Mouse (Mus musculus) midbrain, embryonic 11.5 days (tissue): ENCODE measurements around the gene Foxo6. TPM values are rescaled to one million over a fixed set of nuclear protein-coding genes. Genes with fewer than 3 reads are reported as not detected.
A peak's percentile ranks its signal among the peaks of the same experiment; 100 is the strongest.

ENCODE experiments used
- ATAC-seq: fragments of 200-750 bp; cut with Nextera tagmentation; 2 replicates; pipeline ENCODE4 v1.8.0; 2017; ENCODE audit warnings: moderate TSS enrichment, moderate library complexity; ENCODE audit not compliant: low FRiP score
- DNase-seq: peaks from one replicate; pipeline ENCODE4 v3.0.0; 2015; ENCODE audit warnings: low spot score; ENCODE audit errors: missing footprints
- H3K27ac ChIP-seq: fragments of 300-500 bp; sonication (generic); 2 replicates; pipeline ENCODE4 v1.5.1; 2014; ENCODE audit warnings: low read depth, low read length
- H3K27me3 ChIP-seq: fragments of 300-500 bp; sonication (generic); 2 replicates; pipeline ENCODE4 v1.6.1; 2014; ENCODE audit warnings: mild to moderate bottlenecking, low read length, moderate library complexity, mixed read lengths; ENCODE audit not compliant: control insufficient read depth, insufficient read depth
- H3K36me3 ChIP-seq: fragments of 300-500 bp; sonication (generic); 2 replicates; pipeline ENCODE4 v1.6.1; 2014; ENCODE audit warnings: mild to moderate bottlenecking, low read length, moderate library complexity, mixed read lengths; ENCODE audit not compliant: control insufficient read depth, insufficient read depth
- H3K4me1 ChIP-seq: fragments of 300-500 bp; sonication (generic); 2 replicates; pipeline ENCODE4 v1.6.1; 2014; ENCODE audit warnings: low read length; ENCODE audit not compliant: control insufficient read depth, insufficient read depth
- H3K4me2 ChIP-seq: fragments of 300-500 bp; sonication (generic); 2 replicates; pipeline ENCODE4 v1.6.1; 2014; ENCODE audit warnings: mild to moderate bottlenecking, moderate library complexity
- H3K4me3 ChIP-seq: fragments of 300-500 bp; sonication (generic); 2 replicates; pipeline ENCODE4 v1.5.1; 2014; ENCODE audit warnings: low read depth, low read length
- H3K9ac ChIP-seq: fragments of 300-500 bp; sonication (generic); 2 replicates; pipeline ENCODE4 v1.6.1; 2014; ENCODE audit warnings: low read length
- H3K9me3 ChIP-seq: fragments of 300-500 bp; sonication (generic); 2 replicates; pipeline ENCODE4 v1.6.1; 2016; ENCODE audit warnings: low read length; ENCODE audit not compliant: control insufficient read depth
- WGBS: fragments of 180-500 bp; shearing (Covaris S2); extraction: QIAGEN DNeasy Blood & Tissue Kit; methylation state at CpG from one replicate; pipeline ENCODE4 v1.1.7; 2014; 5-methylcytosine and 5-hydroxymethylcytosine counted together
- polyA plus RNA-seq: library from polyadenylated mRNA; unstranded; fragments of >200 nt; fragmentation: Nextera tagmentation; extraction: Ambion mirVana; gene quantifications from 2 replicates; pipeline ENCODE4 v1.2.1, GENCODE M21; 2014

Foxo6 gene
- polyA plus RNA-seq, 1 experiment from 2014 or later, result 0.25 TPM

DNA sequence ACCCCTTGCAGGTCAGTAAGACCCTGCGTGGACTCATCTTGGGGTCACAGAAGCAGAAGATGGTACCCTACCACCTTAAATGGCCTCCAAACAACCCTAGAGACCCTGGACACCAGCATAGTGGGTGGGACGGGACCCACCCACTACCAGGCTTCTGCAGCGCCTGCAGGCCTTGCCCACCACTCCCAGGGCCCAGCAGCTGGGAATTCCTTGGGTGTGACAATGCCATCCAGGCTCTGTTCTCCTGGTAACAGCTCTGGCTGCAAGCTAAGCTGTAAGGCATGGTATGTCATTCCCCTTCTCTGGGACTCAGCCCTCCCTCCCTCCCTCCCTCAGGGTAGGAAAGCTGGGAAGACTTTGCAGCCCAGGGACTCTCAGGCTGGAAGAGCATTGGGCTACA, 58.5 kb downstream of the Foxo6 start:
- no peak for DNase-seq
- Histone ChIP-seq H3K4me3 (no peak overlapping the region), H3K27me3 (no peaks in the 10 kb centered on the region), H3K4me1 (no peaks in the 10 kb centered on the region), H3K9me3 (no peaks in the 10 kb centered on the region), H3K27ac (no peak overlapping the region), H3K4me2 (no peak overlapping the region), H3K36me3 (no peaks in the 10 kb centered on the region), H3K9ac (no peak overlapping the region)
- WGBS, result 78% methylated on average over 3 of the region's 3 CpGs
- ATAC-seq, result no peak

- Histone ChIP-seq H3K4me2 (no peak overlapping the region), H3K27me3 (no peaks in the 10 kb centered on the region), H3K4me3 (no peak overlapping the region), H3K9ac (no peak overlapping the region), H3K36me3 (no peaks in the 10 kb centered on the region), H3K27ac (no peak overlapping the region), H3K9me3 (no peaks in the 10 kb centered on the region), H3K4me1 (no peaks in the 10 kb centered on the region)
- no peak for ATAC-seq
- WGBS, result 58% methylated on average over 2 of the region's 2 CpGs
- no peak for DNase-seq
These were observed 59.9 kb downstream of the Foxo6 start for GRCm38 (mm10) chr4:120227224-120227623.

- Histone ChIP-seq H3K27ac (no peak overlapping the region), H3K27me3 (no peaks in the 10 kb centered on the region), H3K4me2 (no peak overlapping the region), H3K4me1 (no peaks in the 10 kb centered on the region), H3K9ac (no peak overlapping the region), H3K4me3 (no peak overlapping the region), H3K36me3 (no peaks in the 10 kb centered on the region), H3K9me3 (no peaks in the 10 kb centered on the region)
- ATAC-seq, result no peak
- DNase-seq, result no peak
- WGBS, result 80% methylated on average over 4 of the region's 4 CpGs
These were observed 60.5 kb downstream of the Foxo6 start for GRCm38 (mm10) chr4:120226682-120227081.

DNA sequence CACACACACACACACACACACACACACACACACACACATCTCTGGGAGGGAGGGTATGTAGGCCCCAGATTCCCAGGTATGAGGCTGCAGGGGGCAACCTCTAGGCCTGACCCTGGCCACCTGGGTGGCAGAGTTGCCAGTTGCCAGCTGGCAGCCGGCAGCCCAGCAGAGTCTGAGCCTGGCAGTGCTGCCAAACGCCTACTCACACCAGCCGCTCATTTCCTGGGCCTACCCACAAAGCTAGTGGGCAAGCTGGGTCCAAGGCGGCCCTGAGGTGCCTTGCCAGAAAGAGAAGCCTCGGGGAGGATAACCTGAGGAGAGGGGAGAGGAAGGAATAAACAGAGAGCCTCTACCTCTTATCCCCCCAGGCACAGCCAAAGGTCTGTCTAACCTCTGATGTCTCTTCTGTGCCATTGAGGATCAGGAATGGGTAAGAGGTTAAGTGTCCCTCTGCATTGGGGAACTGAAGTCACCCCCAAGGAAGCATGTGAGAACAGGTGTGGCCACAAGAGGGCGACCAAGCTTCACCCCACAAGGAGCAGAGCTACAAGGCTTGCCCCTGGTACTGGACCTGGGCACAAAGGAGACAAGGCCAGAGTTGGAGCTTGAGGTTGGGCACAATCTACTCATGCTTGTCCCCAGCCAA, 61.9 kb downstream of the Foxo6 start:
- Histone ChIP-seq H3K4me2 (no peak overlapping the region), H3K9ac (no peak overlapping the region), H3K27ac (no peak overlapping the region), H3K27me3 (no peaks in the 10 kb centered on the region), H3K4me3 (no peak overlapping the region), H3K4me1 (no peaks in the 10 kb centered on the region), H3K36me3 (no peaks in the 10 kb centered on the region), H3K9me3 (no peaks in the 10 kb centered on the region)
- peak; percentile 35; the same call in 1 of the 2 replicates for ATAC-seq
- peak; percentile 94 for DNase-seq
- 55% methylated on average over 6 of the region's 6 CpGs for WGBS

GRCm38 (mm10) chr4:120223805-120224204, 63.3 kb downstream of the Foxo6 start:
- H3K9me3 ChIP-seq, result no peaks in the 10 kb centered on the region
- no peak overlapping the region for H3K27ac ChIP-seq
- H3K4me2 ChIP-seq, result no peak overlapping the region
- H3K9ac ChIP-seq, result no peak overlapping the region
- H3K36me3 ChIP-seq, result no peaks in the 10 kb centered on the region
- ATAC-seq, result no peak
- no peaks in the 10 kb centered on the region for H3K27me3 ChIP-seq
- DNase-seq, result no peak
- H3K4me3 ChIP-seq, result no peak overlapping the region
- no peaks in the 10 kb centered on the region for H3K4me1 ChIP-seq
- WGBS, result 79% methylated on average over 6 of the region's 6 CpGs

DNA sequence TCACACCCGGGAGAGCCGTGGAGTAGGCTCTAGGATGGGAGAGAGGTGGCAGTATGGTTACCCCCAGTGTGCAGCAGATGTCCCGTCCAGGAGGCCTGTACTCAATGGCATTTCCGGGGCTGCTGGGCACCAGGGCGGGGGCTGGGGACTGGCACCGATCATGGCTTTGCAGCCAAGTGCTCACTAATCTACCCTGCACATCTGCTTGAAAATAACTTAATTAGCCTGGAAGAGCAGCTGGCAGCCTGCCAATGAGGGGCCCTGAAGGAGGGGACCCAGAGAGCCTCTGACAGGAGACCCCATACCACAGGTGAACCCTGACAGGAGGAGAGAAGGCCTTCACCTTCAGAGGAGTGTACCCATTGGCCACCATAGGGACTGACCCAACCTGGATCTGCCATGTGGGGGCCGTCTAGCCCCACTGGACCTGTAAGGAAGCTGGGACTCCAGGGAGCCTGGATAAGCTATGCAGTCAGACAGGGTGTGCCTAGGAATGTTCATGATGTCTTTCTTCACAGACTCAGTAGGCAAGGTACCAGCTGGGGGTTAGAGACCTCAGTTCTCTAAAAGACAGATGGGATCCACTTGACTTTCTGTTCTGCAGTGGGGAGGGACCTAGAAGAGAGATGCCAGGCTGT, 63.9 kb downstream of the Foxo6 start:
- H3K27me3 ChIP-seq, result no peaks in the 10 kb centered on the region
- no peak for ATAC-seq

DNA sequence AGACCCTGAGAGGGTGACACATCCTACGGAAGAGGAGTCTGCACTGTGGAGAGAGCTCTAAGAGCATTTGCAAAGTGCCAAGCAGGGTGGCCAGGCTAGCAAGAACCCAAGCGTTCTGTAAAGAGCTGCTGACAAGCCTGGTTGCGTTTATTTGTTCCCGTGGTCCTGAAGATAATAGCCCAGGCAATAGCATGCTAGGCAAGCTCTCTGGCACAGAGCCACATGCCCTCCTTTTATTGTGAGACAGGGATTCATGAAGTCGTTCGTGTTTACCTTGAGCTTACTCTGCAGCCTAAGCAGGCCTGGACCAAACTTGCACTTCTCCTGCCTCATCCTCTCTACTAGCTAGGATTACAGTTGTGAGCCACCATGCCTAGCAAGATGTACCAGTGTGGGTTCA, 65.4 kb downstream of the Foxo6 start:
- H3K36me3 ChIP-seq, result no peaks in the 10 kb centered on the region

More for the DNA sequence above, 63.9 kb downstream of the Foxo6 start:
- no peak overlapping the region for H3K27ac ChIP-seq
- no peaks in the 10 kb centered on the region for H3K4me1 ChIP-seq
- no peak overlapping the region for H3K9ac ChIP-seq
- DNase-seq, result no peak
- no peak overlapping the region for H3K4me2 ChIP-seq
- 78% methylated on average over 7 of the region's 7 CpGs for WGBS
- no peaks in the 10 kb centered on the region for H3K9me3 ChIP-seq
- H3K4me3 ChIP-seq, result no peak overlapping the region
- no peaks in the 10 kb centered on the region for H3K36me3 ChIP-seq

DNA sequence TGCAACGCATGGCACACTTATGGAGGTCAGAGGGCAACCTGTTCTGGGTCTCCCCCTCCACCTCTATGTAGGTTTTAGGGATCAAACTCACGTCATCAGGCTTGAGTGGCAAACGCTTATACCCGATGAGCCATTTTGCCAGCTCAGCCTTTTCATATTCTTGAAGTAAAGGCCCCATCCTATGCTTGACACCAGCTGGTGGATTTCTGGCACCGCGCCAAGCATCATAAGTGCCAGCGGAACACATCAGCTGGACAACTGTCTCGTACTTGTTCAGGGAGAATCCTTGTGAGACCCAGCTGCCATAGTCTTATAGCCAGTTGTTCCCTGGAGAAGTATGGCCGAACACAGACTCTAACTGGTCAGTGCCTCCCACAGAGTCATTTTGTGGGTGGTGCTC, 68.3 kb downstream of the Foxo6 start:
- Histone ChIP-seq H3K4me2 (no peak overlapping the region), H3K4me3 (no peak overlapping the region), H3K27ac (no peak overlapping the region), H3K9ac (no peak overlapping the region), H3K4me1 (no peaks in the 10 kb centered on the region), H3K36me3 (no peaks in the 10 kb centered on the region), H3K9me3 (no peaks in the 10 kb centered on the region), H3K27me3 (no peaks in the 10 kb centered on the region)
- ATAC-seq, result no peak
- DNase-seq, result no peak
- WGBS, result 88% methylated on average over 9 of the region's 9 CpGs

More for the DNA sequence above, 65.4 kb downstream of the Foxo6 start:
- ATAC-seq (no peak), DNase-seq (no peak)
- WGBS, result 75% methylated on average over 6 of the region's 6 CpGs
- no peak overlapping the region for H3K4me2 ChIP-seq
- H3K9me3 ChIP-seq, result no peaks in the 10 kb centered on the region
- H3K27ac ChIP-seq, result no peak overlapping the region
- H3K4me3 ChIP-seq, result no peak overlapping the region
- no peaks in the 10 kb centered on the region for H3K27me3 ChIP-seq
- no peak overlapping the region for H3K9ac ChIP-seq
- no peaks in the 10 kb centered on the region for H3K4me1 ChIP-seq
